Mouse (Mus musculus): ENCODE measurements around the gene Olfr615. TPM values are rescaled to one million over a fixed set of nuclear protein-coding genes. Genes with fewer than 3 reads are reported as not detected.

Olfr615 gene
- polyA plus RNA-seq, 1 experiment: not detected

Other genes starting within 250 kb of the Olfr615 start
- gene Olfr597, start 239.8 kb upstream of the Olfr615 start, polyA plus RNA-seq (2012; ENCODE audit: insufficient read depth, insufficient read length, missing spikeins): 0.29 TPM in 1 of 2 replicates, not detected in the other
- not detected in 2 replicates for gene Olfr598, start 232.5 kb upstream of the Olfr615 start, polyA plus RNA-seq (2012; ENCODE audit: insufficient read depth, insufficient read length, missing spikeins)
- not detected in 2 replicates for gene Olfr599, start 220.2 kb upstream of the Olfr615 start, polyA plus RNA-seq (2012; ENCODE audit: insufficient read depth, insufficient read length, missing spikeins)
- not detected in 2 replicates for gene Olfr600, start 206.4 kb upstream of the Olfr615 start, polyA plus RNA-seq (2012; ENCODE audit: insufficient read depth, insufficient read length, missing spikeins)
- gene Olfr601, start 193.4 kb upstream of the Olfr615 start, polyA plus RNA-seq (2012; ENCODE audit: insufficient read depth, insufficient read length, missing spikeins): not detected in 2 replicates
- gene Olfr603, start 169.9 kb upstream of the Olfr615 start, polyA plus RNA-seq (2012; ENCODE audit: insufficient read depth, insufficient read length, missing spikeins): not detected in 2 replicates
- not detected in 2 replicates for gene Usp17lc, start 141.0 kb upstream of the Olfr615 start, polyA plus RNA-seq (2012; ENCODE audit: insufficient read depth, insufficient read length, missing spikeins)
- gene Olfr605, start 110.6 kb upstream of the Olfr615 start, polyA plus RNA-seq (2012; ENCODE audit: insufficient read depth, insufficient read length, missing spikeins): not detected in 2 replicates
- not detected in 2 replicates for gene Olfr606, start 107.0 kb upstream of the Olfr615 start, polyA plus RNA-seq (2012; ENCODE audit: insufficient read depth, insufficient read length, missing spikeins)
- gene Olfr607, start 91.9 kb upstream of the Olfr615 start, polyA plus RNA-seq (2012; ENCODE audit: insufficient read depth, insufficient read length, missing spikeins): not detected in 2 replicates
- gene Olfr608, start 86.2 kb upstream of the Olfr615 start, polyA plus RNA-seq (2012; ENCODE audit: insufficient read depth, insufficient read length, missing spikeins): not detected in 2 replicates
- gene Olfr609, start 58.0 kb upstream of the Olfr615 start, polyA plus RNA-seq (2012; ENCODE audit: insufficient read depth, insufficient read length, missing spikeins): not detected in 2 replicates
- gene Olfr610, start 44.0 kb upstream of the Olfr615 start, polyA plus RNA-seq (2012; ENCODE audit: insufficient read depth, insufficient read length, missing spikeins): not detected in 2 replicates
- not detected in 2 replicates for gene Olfr611, start 35.2 kb upstream of the Olfr615 start, polyA plus RNA-seq (2012; ENCODE audit: insufficient read depth, insufficient read length, missing spikeins)
- gene Olfr612, start 13.4 kb upstream of the Olfr615 start, polyA plus RNA-seq (2012; ENCODE audit: insufficient read depth, insufficient read length, missing spikeins): not detected in 2 replicates
- gene Olfr613, start 8.0 kb upstream of the Olfr615 start, polyA plus RNA-seq (2012; ENCODE audit: insufficient read depth, insufficient read length, missing spikeins): not detected in 2 replicates
- gene Olfr616, start 13.1 kb downstream of the Olfr615 start, polyA plus RNA-seq (2012; ENCODE audit: insufficient read depth, insufficient read length, missing spikeins): not detected in 2 replicates
- not detected in 2 replicates for gene Olfr617, start 17.0 kb downstream of the Olfr615 start, polyA plus RNA-seq (2012; ENCODE audit: insufficient read depth, insufficient read length, missing spikeins)
- not detected in 2 replicates for gene Olfr618, start 34.0 kb downstream of the Olfr615 start, polyA plus RNA-seq (2012; ENCODE audit: insufficient read depth, insufficient read length, missing spikeins)
- not detected in 2 replicates for gene Olfr619, start 44.5 kb downstream of the Olfr615 start, polyA plus RNA-seq (2012; ENCODE audit: insufficient read depth, insufficient read length, missing spikeins)
- 0.19 and 0.27 TPM in 2 replicates for gene Olfr620, start 56.5 kb downstream of the Olfr615 start, polyA plus RNA-seq (2012; ENCODE audit: insufficient read depth, insufficient read length, missing spikeins)
- not detected in 2 replicates for gene Olfr622, start 86.6 kb downstream of the Olfr615 start, polyA plus RNA-seq (2012; ENCODE audit: insufficient read depth, insufficient read length, missing spikeins)
- not detected in 2 replicates for gene Olfr623, start 107.6 kb downstream of the Olfr615 start, polyA plus RNA-seq (2012; ENCODE audit: insufficient read depth, insufficient read length, missing spikeins)
- gene Olfr624, start 115.1 kb downstream of the Olfr615 start, polyA plus RNA-seq (2012; ENCODE audit: insufficient read depth, insufficient read length, missing spikeins): not detected in 2 replicates
- not detected in 2 replicates for gene Olfr625-ps1, start 126.6 kb downstream of the Olfr615 start, polyA plus RNA-seq (2012; ENCODE audit: insufficient read depth, insufficient read length, missing spikeins)
- not detected in 2 replicates for gene Olfr243, start 158.6 kb downstream of the Olfr615 start, polyA plus RNA-seq (2012; ENCODE audit: insufficient read depth, insufficient read length, missing spikeins)
- not detected in 2 replicates for gene Olfr628, start 174.3 kb downstream of the Olfr615 start, polyA plus RNA-seq (2012; ENCODE audit: insufficient read depth, insufficient read length, missing spikeins)
- not detected in 2 replicates for gene Olfr629, start 188.9 kb downstream of the Olfr615 start, polyA plus RNA-seq (2012; ENCODE audit: insufficient read depth, insufficient read length, missing spikeins)
- gene Olfr630, start 201.3 kb downstream of the Olfr615 start, polyA plus RNA-seq (2012; ENCODE audit: insufficient read depth, insufficient read length, missing spikeins): not detected in 2 replicates
- gene Olfr69, start 215.5 kb downstream of the Olfr615 start, polyA plus RNA-seq (2012; ENCODE audit: insufficient read depth, insufficient read length, missing spikeins): not detected in 2 replicates
- gene Olfr68, start 223.6 kb downstream of the Olfr615 start, polyA plus RNA-seq (2012; ENCODE audit: insufficient read depth, insufficient read length, missing spikeins): not detected in 2 replicates
- gene Olfr67, start 235.7 kb downstream of the Olfr615 start, polyA plus RNA-seq (2012; ENCODE audit: insufficient read depth, insufficient read length, missing spikeins): not detected in 2 replicates